Mouse (Mus musculus): ENCODE results near the gene Ccdc15. TPM values are rescaled to one million over a fixed set of nuclear protein-coding genes. Genes with fewer than 3 reads are reported as not detected.

The Ccdc15 gene
- total RNA-seq, 2 experiments from 2014 or later = 1.7 to 2.5 TPM

GRCm38 (mm10) chr9:37235951-37236737, 112.1 kb downstream of the Ccdc15 start:
- no peak for DNase-seq (ENCODE audit: low spot score in 2 of 2)

GRCm38 (mm10) chr9:37232201-37233195, 115.7 kb downstream of the Ccdc15 start:
- DNase-seq (ENCODE audit: low spot score in 2 of 2) = no peak

- no peak for DNase-seq (ENCODE audit: low spot score in 2 of 2)
These were observed 117.6 kb downstream of the Ccdc15 start for GRCm38 (mm10) chr9:37230486-37231195.

GRCm38 (mm10) chr9:37229880-37230325, 118.3 kb downstream of the Ccdc15 start:
- peak; percentile 61 to 83 for DNase-seq (ENCODE audit: low spot score in 2 of 2)

Other genes with a start within 250 kb of the Ccdc15 start
- 10 to 100 TPM; 38.3 to 39.2 TPM for gene Pknox2, start 201.0 kb downstream of the Ccdc15 start, total RNA-seq (2021)
- 1 to 10 TPM; 7.8 to 8.0 TPM for gene Tmem218, start 140.2 kb downstream of the Ccdc15 start, total RNA-seq (2021)
- gene Slc37a2, start 92.7 kb downstream of the Ccdc15 start, total RNA-seq (2021) = 1 to 10 TPM; 1.4 to 1.7 TPM
- 10 to 100 TPM; 64.9 to 66.6 TPM for gene Hepacam, start 18.9 kb upstream of the Ccdc15 start, total RNA-seq (2021)
- gene Robo4, start 53.5 kb upstream of the Ccdc15 start, total RNA-seq (2021) = 1 to 10 TPM; 4.6 to 5.9 TPM
- 1 to 10 TPM; 7.2 to 8.9 TPM for gene Robo3, start 84.8 kb upstream of the Ccdc15 start, total RNA-seq (2021)
- gene Msantd2, start 140.9 kb upstream of the Ccdc15 start, total RNA-seq (2021) = 10 to 100 TPM; 22.9 to 23.1 TPM
- gene Esam, start 179.6 kb upstream of the Ccdc15 start, total RNA-seq (2021) = 10 to 100 TPM; 13.1 to 14.3 TPM
- 1 to 10 TPM; 2.3 to 3.0 TPM for gene Vsig2, start 190.8 kb upstream of the Ccdc15 start, total RNA-seq (2021)
- gene Nrgn, start 204.5 kb upstream of the Ccdc15 start, total RNA-seq (2021) = 1,000 to 10,000 TPM; 1,533 to 1,565 TPM
- gene Siae, start 207.3 kb upstream of the Ccdc15 start, total RNA-seq (2021) = 10 to 100 TPM; 11.2 to 14.6 TPM